ENCODE assay signal across 15 mouse cellular contexts in the genomic region with DNA sequence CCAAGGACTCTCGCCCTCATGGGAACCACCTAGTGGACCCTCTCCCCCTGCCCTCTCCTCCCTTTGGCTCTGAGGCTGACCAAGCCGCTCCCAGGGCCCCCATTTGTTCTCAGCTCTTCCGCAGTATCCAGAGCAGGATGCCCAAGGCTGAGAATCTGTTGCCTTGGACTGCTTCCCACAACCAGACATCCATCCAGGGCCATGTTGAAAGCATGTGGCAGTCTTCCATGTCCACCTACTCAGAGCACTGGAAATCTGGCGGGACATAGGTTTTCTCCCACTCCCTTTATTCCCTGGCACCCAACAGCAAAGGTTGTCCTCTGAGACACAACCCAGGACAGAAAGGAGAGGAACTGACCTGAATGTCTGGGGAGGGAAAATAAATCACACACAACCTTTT.
DNase-seq lines count a peak whose midpoint lies in the region.
"Had no signal": no experiment of that assay in that cellular context is flagged by ENCODE, and none has a peak within 500 bp of the region (broad histone marks: within the 10 kb centered on the region; RNA-seq: fewer than 3 reads in every experiment).

No protein-coding gene starts in this region.

- no peaks in the 10 kb centered on the region for H3K4me1 ChIP-seq in midbrain, embryonic 10.5 days
- H3K4me1 ChIP-seq: forebrain, embryonic 13.5 days; intestine, embryonic 15.5 days; lung, embryonic 15.5 days had no signal

- 93% methylated on average over 4 of the region's 4 CpGs for WGBS in midbrain, embryonic 10.5 days

- DNase-seq in frontal cortex, postnatal 36 days (ENCODE audit: low spot score in 2 of 2): peak; percentile 18 to 54
- DNase-seq in frontal cortex, postnatal 14 days (ENCODE audit: low spot score in 2 of 2): no peak
- DNase-seq in cerebellum, postnatal 10 days: peak; percentile 84 to 89
- DNase-seq in cerebellum, postnatal 36 days: peak; percentile 22 to 25
- peak; percentile 58 to 69 for DNase-seq in layer of hippocampus, postnatal 36 days
- DNase-seq in midbrain, embryonic 10.5 days (ENCODE audit: low spot score): no peak
- DNase-seq in gastrocnemius, adult 8-10 months (ENCODE audit: low spot score in 2 of 2): no peak
- DNase-seq: adrenal gland, postnatal 14 days; gastrocnemius, postnatal 36 days; thymus, adult 2 months had no signal

- no peaks in the 10 kb centered on the region for H3K36me3 ChIP-seq in midbrain, embryonic 10.5 days
- H3K36me3 ChIP-seq: G1E; heart, embryonic 13.5 days; intestine, embryonic 15.5 days; lung, embryonic 15.5 days had no signal

- H3K27me3 ChIP-seq in midbrain, embryonic 10.5 days (ENCODE audit: low read depth, poor library complexity, severe bottlenecking): no peaks in the 10 kb centered on the region
- H3K27me3 ChIP-seq: forebrain, embryonic 13.5 days; heart, embryonic 13.5 days; intestine, embryonic 15.5 days; lung, embryonic 15.5 days had no signal

- H3K9me3 ChIP-seq in midbrain, embryonic 10.5 days (replicated peaks): no peaks in the 10 kb centered on the region
- H3K9me3 ChIP-seq: forebrain, embryonic 13.5 days; G1E; heart, embryonic 13.5 days; intestine, embryonic 15.5 days; lung, embryonic 15.5 days had no signal

- no peak overlapping the region for H3K4me3 ChIP-seq in midbrain, embryonic 10.5 days
- H3K4me3 ChIP-seq: forebrain, embryonic 13.5 days; heart, embryonic 13.5 days; intestine, embryonic 15.5 days; lung, embryonic 15.5 days had no signal

- no peak overlapping the region for H3K27ac ChIP-seq in midbrain, embryonic 10.5 days (replicated peaks)
- H3K27ac ChIP-seq: forebrain, embryonic 13.5 days; heart, embryonic 13.5 days; intestine, embryonic 15.5 days; lung, embryonic 15.5 days had no signal

Comparison
In these comparisons a context has a peak if more than half of its experiments do, and no peak if none do; other contexts are left out.
1. DNase-seq: peak in frontal cortex, postnatal 36 days (2 of 2), cerebellum, postnatal 10 days (2 of 2), cerebellum, postnatal 36 days (2 of 2) and layer of hippocampus, postnatal 36 days (2 of 2); none in frontal cortex, postnatal 14 days (0 of 2), midbrain, embryonic 10.5 days (single experiment) and gastrocnemius, adult 8-10 months (0 of 2).